Mouse (Mus musculus) ES-Bruce4 (cell line): Measurements from ENCODE around the gene Wnk2.

Experiments
- CTCF ChIP-seq: IDR thresholded peaks from one replicate; pipeline ENCODE4 v1.8.1; 2011; ENCODE audit warnings: low read depth, low read length
- POLR2A ChIP-seq: IDR thresholded peaks from one replicate; pipeline ENCODE4 v1.8.1; 2011; ENCODE audit warnings: low read length; ENCODE audit not compliant: insufficient read depth

DNA sequence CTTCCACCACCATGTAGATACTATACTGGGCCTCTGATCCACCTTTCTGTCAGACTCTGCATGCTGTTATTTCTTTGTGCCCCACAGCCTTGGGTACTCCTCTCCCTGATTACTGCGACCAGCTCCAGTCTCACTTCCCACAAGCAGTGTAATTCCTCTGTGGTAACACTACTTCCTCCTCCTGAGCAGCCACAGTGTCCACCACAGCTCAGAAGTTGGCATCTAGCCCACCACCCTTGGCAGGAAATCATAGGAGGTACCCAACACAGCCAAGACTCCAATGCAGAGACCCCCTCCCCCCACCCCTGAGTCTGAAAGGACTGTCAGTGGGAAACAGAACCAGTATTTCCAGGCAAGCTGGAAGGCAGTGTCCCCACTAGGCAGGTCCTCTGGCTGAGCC is 47.4 kb downstream of the Wnk2 start:
- TF ChIP-seq POLR2A, result no peak
- no peak for TF ChIP-seq CTCF
